Mouse (Mus musculus): Measurements from ENCODE around the gene Sec16a. TPM values are rescaled to one million over a fixed set of nuclear protein-coding genes. Genes with fewer than 3 reads are reported as not detected.
A peak's percentile ranks its signal among the peaks of the same experiment; 100 is the strongest.

Sec16a gene
- total RNA-seq, 2 experiments from 2014 or later: 63.2 to 63.3 TPM

GRCm38 (mm10) chr2:26441261-26441660, 3.8 kb downstream of the Sec16a start:
- no peak for DNase-seq

GRCm38 (mm10) chr2:26439671-26440070, 5.3 kb downstream of the Sec16a start:
- DNase-seq: no peak

- DNase-seq: no peak
These were observed 6.6 kb downstream of the Sec16a start for GRCm38 (mm10) chr2:26438373-26438772.

- no peak for DNase-seq
These were observed 7.8 kb downstream of the Sec16a start for GRCm38 (mm10) chr2:26437221-26437620.

- no peak for DNase-seq
These were observed 10.0 kb downstream of the Sec16a start for GRCm38 (mm10) chr2:26434791-26435572.

GRCm38 (mm10) chr2:26429851-26430250, 15.2 kb downstream of the Sec16a start:
- DNase-seq: no peak

GRCm38 (mm10) chr2:26424541-26424940, 20.5 kb downstream of the Sec16a start:
- DNase-seq: no peak

GRCm38 (mm10) chr2:26423086-26423485, 21.9 kb downstream of the Sec16a start:
- no peak for DNase-seq

GRCm38 (mm10) chr2:26421969-26422368, 23.0 kb downstream of the Sec16a start:
- DNase-seq: no peak

- no peak for DNase-seq
These were observed 26.9 kb downstream of the Sec16a start for GRCm38 (mm10) chr2:26418120-26418519.

GRCm38 (mm10) chr2:26417066-26417465, 27.9 kb downstream of the Sec16a start:
- no peak for DNase-seq

- DNase-seq: peak; percentile 47 to 53
These were observed 34.0 kb downstream of the Sec16a start for GRCm38 (mm10) chr2:26410931-26411411.

GRCm38 (mm10) chr2:26410091-26410490, 34.9 kb downstream of the Sec16a start:
- no peak for DNase-seq

GRCm38 (mm10) chr2:26409362-26409761, 35.7 kb downstream of the Sec16a start:
- DNase-seq: no peak

- peak; percentile 99 for DNase-seq
These were observed 36.3 kb downstream of the Sec16a start, which contains the start of gene Inpp5e for GRCm38 (mm10) chr2:26408515-26409356. TSS of gene Inpp5e (minus strand) at chr2:26409203.

- DNase-seq: no peak
These were observed 41.7 kb downstream of the Sec16a start for GRCm38 (mm10) chr2:26403306-26403705.

- no peak for DNase-seq
These were observed 42.8 kb downstream of the Sec16a start for GRCm38 (mm10) chr2:26402265-26402664.

- DNase-seq: no peak
These were observed 44.0 kb downstream of the Sec16a start for GRCm38 (mm10) chr2:26401023-26401422.

GRCm38 (mm10) chr2:26400296-26400695, 44.7 kb downstream of the Sec16a start:
- no peak for DNase-seq

- DNase-seq: no peak
These were observed 45.4 kb downstream of the Sec16a start for GRCm38 (mm10) chr2:26399647-26400046.

- no peak for DNase-seq
These were observed 46.0 kb downstream of the Sec16a start for GRCm38 (mm10) chr2:26398978-26399377.

- no peak for DNase-seq
These were observed 53.4 kb downstream of the Sec16a start for GRCm38 (mm10) chr2:26391617-26392016.

GRCm38 (mm10) chr2:26390954-26391353, 54.1 kb downstream of the Sec16a start:
- DNase-seq: no peak
